Mouse (Mus musculus): Measurements from ENCODE around the gene Tmc6.

DNA sequence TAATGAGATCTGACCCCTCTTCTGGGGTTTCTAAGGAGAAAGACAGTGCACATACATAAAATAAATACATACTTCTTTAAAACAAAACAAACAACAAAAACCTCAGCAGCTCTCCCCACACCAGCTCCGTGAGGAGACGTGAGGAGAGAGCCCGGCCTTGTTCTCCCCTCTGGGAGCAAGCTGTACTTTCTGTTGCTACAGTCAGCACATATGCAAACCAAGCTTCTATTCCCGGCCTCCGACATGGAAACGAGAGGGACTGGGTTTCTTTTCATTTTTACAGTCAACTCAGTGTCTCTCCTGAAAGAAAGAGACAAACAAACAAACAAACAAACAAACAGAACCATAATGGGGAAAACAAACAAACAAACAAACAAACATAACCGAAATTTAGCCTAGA lies 18.0 kb upstream of the Tmc6 start:
- TF ChIP-seq CTCF (IDR thresholded peaks at IDR 0.05; ENCODE audit: low read depth, low read length) (no peak), POLR2A (IDR thresholded peaks at IDR 0.05; ENCODE audit: extremely low read depth, insufficient read depth, low read length) (no peak)
